Mouse (Mus musculus) kidney, adult 2 months (tissue): ENCODE measurements at regions not wholly inside any gene's neighbourhood (a gene's known extent, or its start where the extent isn't known, plus 50 kb on each side); places are given as distances from the start of the nearest gene placed in this dataset.

Experiments used
- DNase-seq: peaks from one replicate; pipeline ENCODE4 v3.0.0; 2021
- H3K27ac ChIP-seq: fragments of 200-500 bp; 2 replicates; pipeline ENCODE4 v1.5.1; 2012; ENCODE audit warnings: low read depth, low read length, control low read depth, inconsistent platforms; ENCODE audit not compliant: insufficient read depth
- H3K27me3 ChIP-seq: fragments of 200-500 bp; replicated peaks from 2 replicates; pipeline ENCODE4 v1.6.1; 2012; ENCODE audit warnings: mild to moderate bottlenecking, moderate library complexity, low read length, inconsistent platforms; ENCODE audit not compliant: control insufficient read depth, insufficient read depth
- H3K36me3 ChIP-seq: fragments of 200-500 bp; 2 replicates; pipeline ENCODE4 v1.6.1; 2012; ENCODE audit warnings: mild to moderate bottlenecking, moderate library complexity, low read length, inconsistent platforms; ENCODE audit not compliant: control insufficient read depth, insufficient read depth
- H3K4me1 ChIP-seq: fragments of 200-500 bp; 2 replicates; pipeline ENCODE4 v1.6.1; 2011; ENCODE audit warnings: low read length; ENCODE audit not compliant: control insufficient read depth, insufficient read depth
- H3K4me3 ChIP-seq: fragments of 200-500 bp; 2 replicates; pipeline ENCODE4 v1.5.1; 2011; ENCODE audit warnings: mild to moderate bottlenecking, low read depth, low read length, control low read depth; ENCODE audit not compliant: insufficient read depth
- CTCF ChIP-seq: fragments of 200-500 bp; conservative IDR thresholded peaks from 2 replicates; pipeline ENCODE4 v1.5.1; 2011; ENCODE audit warnings: low read depth, mild to moderate bottlenecking, control low read depth, low read length, moderate library complexity, mixed read lengths; ENCODE audit not compliant: insufficient read depth, insufficient read length
- POLR2A ChIP-seq: fragments of 200-500 bp; IDR thresholded peaks from one replicate; pipeline ENCODE4 v1.6.1; 2011; ENCODE audit warnings: low read depth, low read length, control low read depth
- WGBS: fragments of 180-500 bp; shearing (Covaris S2); methylation state at CpG from one replicate; pipeline ENCODE4 v1.1.7; 2018; 5-methylcytosine and 5-hydroxymethylcytosine counted together

DNA sequence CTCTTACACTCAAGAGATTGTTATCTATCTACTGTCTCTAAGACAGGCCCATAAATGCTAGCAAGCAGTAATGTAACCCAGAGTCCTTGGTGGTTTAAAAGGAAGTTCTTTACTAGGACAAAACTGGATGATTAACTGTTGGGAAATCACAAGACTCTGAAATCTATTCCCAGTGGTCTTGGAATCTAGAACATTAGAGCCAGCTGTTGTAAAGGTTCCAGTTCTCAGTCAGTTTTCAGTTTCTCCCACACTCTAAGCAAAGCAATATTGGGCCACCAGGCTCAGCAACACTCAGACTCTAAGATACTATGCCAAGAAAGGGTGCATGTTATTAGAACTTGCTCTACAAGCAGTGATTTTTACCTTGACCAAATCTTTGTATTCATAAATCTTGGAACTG is 686.6 kb downstream of the Cypt12 start:
- no peaks in the 10 kb centered on the region for H3K27me3 ChIP-seq
- H3K4me3 ChIP-seq: no peak overlapping the region
- no peak for DNase-seq
- H3K36me3 ChIP-seq: no peaks in the 10 kb centered on the region
- TF ChIP-seq POLR2A: no peak
- no peak for TF ChIP-seq CTCF
- no peaks in the 10 kb centered on the region for H3K4me1 ChIP-seq
- no peak overlapping the region for H3K27ac ChIP-seq

DNA sequence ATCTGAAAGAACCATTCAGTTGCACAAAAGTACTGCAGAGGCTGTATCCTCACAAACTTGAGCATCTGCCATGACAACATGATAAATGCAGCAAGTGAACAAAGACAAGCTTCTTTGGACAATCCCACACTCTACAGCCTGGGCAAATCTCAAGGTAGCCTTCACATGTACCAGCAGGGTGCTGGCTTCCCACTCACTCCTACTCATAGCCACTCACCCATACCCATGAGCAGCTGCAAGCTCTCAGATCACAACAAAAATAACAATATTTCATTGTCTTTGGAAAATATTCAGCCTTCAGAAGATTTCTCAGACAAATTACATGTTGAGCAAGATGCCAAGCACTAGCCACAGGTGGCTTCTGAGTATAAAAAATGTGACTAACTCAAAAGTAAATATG is 689.3 kb downstream of the Cypt12 start:
- TF ChIP-seq CTCF: no peak
- no peaks in the 10 kb centered on the region for H3K4me1 ChIP-seq
- no peaks in the 10 kb centered on the region for H3K36me3 ChIP-seq
- no peak overlapping the region for H3K4me3 ChIP-seq
- no peak overlapping the region for H3K27ac ChIP-seq
- DNase-seq: no peak
- H3K27me3 ChIP-seq: no peaks in the 10 kb centered on the region

GRCm38 (mm10) chr3:18640286-18640685 is 692.1 kb downstream of the Cypt12 start:
- no peaks in the 10 kb centered on the region for H3K27me3 ChIP-seq
- TF ChIP-seq CTCF (no peak), POLR2A (no peak)
- DNase-seq: no peak
- WGBS: 84% methylated on average over 5 of the region's 5 CpGs
- H3K27ac ChIP-seq: no peak overlapping the region
- H3K4me3 ChIP-seq: no peak overlapping the region
- H3K36me3 ChIP-seq: no peaks in the 10 kb centered on the region
- no peaks in the 10 kb centered on the region for H3K4me1 ChIP-seq

DNA sequence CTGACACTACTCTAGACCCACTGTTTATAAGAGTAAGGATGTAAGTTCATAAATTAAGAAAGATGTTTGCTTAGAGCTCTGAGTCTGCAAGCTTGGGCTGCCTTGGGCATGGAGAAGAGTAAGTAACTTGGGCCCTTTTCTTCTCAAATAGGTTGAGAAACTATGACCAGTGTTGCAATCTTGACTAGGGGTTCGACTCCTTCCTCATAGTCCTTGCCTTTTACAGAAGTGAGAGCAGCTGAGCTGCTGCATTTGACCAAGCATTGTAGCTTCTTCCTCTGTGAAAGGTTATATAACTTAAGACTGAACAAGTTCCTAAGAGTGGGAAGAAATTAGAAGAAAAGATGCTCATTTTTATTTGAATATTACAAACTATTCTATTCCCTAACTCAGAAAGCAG is 693.5 kb downstream of the Cypt12 start:
- Histone ChIP-seq H3K4me1 (no peaks in the 10 kb centered on the region), H3K27ac (no peak overlapping the region), H3K27me3 (no peaks in the 10 kb centered on the region), H3K36me3 (no peaks in the 10 kb centered on the region), H3K4me3 (no peak overlapping the region)
- 91% methylated on average over 1 of the region's 1 CpGs for WGBS
- no peak for DNase-seq
- no peak for TF ChIP-seq POLR2A
- TF ChIP-seq CTCF: no peak

- WGBS: 49% methylated on average over 4 of the region's 4 CpGs
- TF ChIP-seq POLR2A (no peak), CTCF (no peak)
Measured at GRCm38 (mm10) chr3:18643408-18644035, 695.3 kb downstream of the Cypt12 start.

GRCm38 (mm10) chr3:18645481-18645880 is 697.3 kb downstream of the Cypt12 start:
- 63% methylated on average over 7 of the region's 7 CpGs for WGBS
- no peaks in the 10 kb centered on the region for H3K4me1 ChIP-seq
- no peaks in the 10 kb centered on the region for H3K27me3 ChIP-seq
- H3K27ac ChIP-seq: no peak overlapping the region
- TF ChIP-seq POLR2A (no peak), CTCF (no peak)
- no peak for DNase-seq
- H3K4me3 ChIP-seq: no peak overlapping the region
- H3K36me3 ChIP-seq: no peaks in the 10 kb centered on the region

More at GRCm38 (mm10) chr3:18643408-18644035, 695.3 kb downstream of the Cypt12 start:
- Histone ChIP-seq H3K4me1 (no peaks in the 10 kb centered on the region), H3K27ac (no peak overlapping the region), H3K36me3 (no peaks in the 10 kb centered on the region), H3K4me3 (no peak overlapping the region), H3K27me3 (no peaks in the 10 kb centered on the region)
- peak; percentile 17 for DNase-seq

GRCm38 (mm10) chr3:18645927-18646326 is 697.7 kb downstream of the Cypt12 start:
- 65% methylated on average over 7 of the region's 7 CpGs for WGBS
- no peak overlapping the region for H3K4me3 ChIP-seq
- no peaks in the 10 kb centered on the region for H3K4me1 ChIP-seq
- H3K27me3 ChIP-seq: no peaks in the 10 kb centered on the region
- no peak for DNase-seq
- H3K36me3 ChIP-seq: no peaks in the 10 kb centered on the region
- TF ChIP-seq POLR2A: no peak
- H3K27ac ChIP-seq: no peak overlapping the region

DNA sequence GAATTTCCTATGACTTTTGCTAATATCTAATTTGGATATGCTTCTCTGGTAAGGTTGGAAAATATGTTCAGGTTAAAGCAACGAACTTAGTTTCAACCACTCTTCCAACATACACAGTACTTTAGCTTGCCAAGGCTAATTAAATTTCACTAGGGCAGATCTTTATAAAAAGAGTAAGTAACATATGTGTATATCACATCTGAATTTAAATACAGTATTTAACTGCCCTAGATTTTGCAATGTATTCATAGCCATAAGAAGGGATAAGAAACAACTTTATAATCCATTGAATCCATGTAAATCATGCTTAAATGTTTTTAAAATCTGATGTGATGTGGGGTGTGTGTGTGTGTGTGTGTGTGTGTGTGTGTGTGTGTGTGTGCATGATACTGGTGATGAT is 705.3 kb downstream of the Cypt12 start:
- WGBS: 87% methylated on average over 1 of the region's 1 CpGs
- Histone ChIP-seq H3K27me3 (no peaks in the 10 kb centered on the region), H3K4me3 (no peak overlapping the region), H3K4me1 (no peaks in the 10 kb centered on the region), H3K27ac (no peak overlapping the region), H3K36me3 (no peaks in the 10 kb centered on the region)
- no peak for TF ChIP-seq CTCF
- no peak for TF ChIP-seq POLR2A
- no peak for DNase-seq
